Mouse (Mus musculus) G1E (cell line): ENCODE data around the gene Six4. TPM values are rescaled to one million over a fixed set of nuclear protein-coding genes. Genes with fewer than 3 reads are reported as not detected.
"Not testable (repeated sequence)": the region's sequence is repeated elsewhere in the genome, so short reads cannot be mapped to it uniquely, and the experiment has no call there.

ENCODE experiments used
- ATAC-seq: 2 replicates; pipeline ENCODE4 v1.8.0; 2016; ENCODE audit warnings: mild to moderate bottlenecking; ENCODE audit not compliant: insufficient number of reproducible peaks, poor library complexity, low FRiP score, severe bottlenecking; ENCODE audit errors: extremely low read depth
- DNase-seq: peaks from one replicate; pipeline ENCODE4 v3.0.0; 2012; ENCODE audit warnings: low spot score
- H3K27me3 ChIP-seq: 2 replicates; pipeline ENCODE4 v1.6.1; 2012; ENCODE audit warnings: mild to moderate bottlenecking, low read length, inconsistent platforms; ENCODE audit not compliant: insufficient read depth
- H3K36me3 ChIP-seq: replicated peaks from 2 replicates; pipeline ENCODE3; 2012; ENCODE audit warnings: mild to moderate bottlenecking, inconsistent platforms
- H3K4me1 ChIP-seq: 2 replicates; pipeline ENCODE4 v1.6.1; 2012; ENCODE audit warnings: low read depth, low read length, inconsistent platforms, mixed read lengths; ENCODE audit not compliant: insufficient read depth
- H3K4me3 ChIP-seq: 2 replicates; pipeline ENCODE4 v1.5.1; 2012; ENCODE audit warnings: low read depth, mild to moderate bottlenecking, inconsistent platforms, low read length, moderate library complexity, mixed read lengths
- H3K9me3 ChIP-seq: replicated peaks from 2 replicates; pipeline ENCODE4 v1.6.1; 2012; ENCODE audit warnings: inconsistent platforms
- CTCF ChIP-seq: IDR thresholded peaks from 2 replicates; pipeline ENCODE4 v1.5.1; 2012; ENCODE audit warnings: low read depth, low read length, inconsistent platforms, mixed read lengths
- GATA1 ChIP-seq: IDR thresholded peaks from 2 replicates; pipeline ENCODE4 v1.6.1; 2012; ENCODE audit warnings: borderline replicate concordance, low read length, inconsistent platforms, mixed read lengths
- GATA2 ChIP-seq: IDR thresholded peaks from 2 replicates; pipeline ENCODE4 v1.6.1; 2012; ENCODE audit warnings: low read depth, low read length, inconsistent platforms, borderline replicate concordance
- POLR2AphosphoS5 ChIP-seq: IDR thresholded peaks from 2 replicates; pipeline ENCODE4 v1.6.1; 2012; ENCODE audit warnings: low read depth, low read length, inconsistent platforms; ENCODE audit not compliant: insufficient replicate concordance
- TAL1 ChIP-seq: conservative IDR thresholded peaks from 2 replicates; pipeline ENCODE4 v1.6.1; 2012; ENCODE audit warnings: low read depth, low read length, inconsistent platforms, mixed read lengths
- polyA plus RNA-seq: library from polyadenylated mRNA; stranded (reverse); fragments of >175 nt; gene quantifications from 2 replicates; pipeline ENCODE4 v1.2.3, GENCODE M21; 2012
- total RNA-seq, 2 experiments: library from RNA; stranded (forward) in 1 of 2; stranded (reverse) in 1 of 2; fragments of 200-1000 nt in 1 of 2; fragments of >200 nt in 1 of 2; fragmentation: Nextera tagmentation in 1 of 2; gene quantifications; 2 replicates each; pipeline ENCODE4 v1.2.3; 2014 to 2017

Six4 gene
- total and polyA plus RNA-seq, 3 experiments = 0.73 to 11.3 (median 3.2) TPM

GRCm38 (mm10) chr12:73088911-73089310, 24.3 kb downstream of the Six4 start:
- ATAC-seq = peak; percentile 92
- DNase-seq = peak; percentile 50
- no peaks in the 10 kb centered on the region for H3K36me3 ChIP-seq
- H3K4me3 ChIP-seq = no peak overlapping the region; the same call in 1 of the 2 replicates
- H3K9me3 ChIP-seq = no peaks in the 10 kb centered on the region
- peaks cover 2% of the 10 kb centered on the region; the same call in 1 of the 2 replicates for H3K27me3 ChIP-seq
- H3K4me1 ChIP-seq = peaks cover 14% of the 10 kb centered on the region
- TF ChIP-seq TAL1 = no peak

GRCm38 (mm10) chr12:73088500-73088899, 24.8 kb downstream of the Six4 start:
- Histone ChIP-seq H3K9me3 (no peaks in the 10 kb centered on the region), H3K4me3 (no peak overlapping the region; the same call in 1 of the 2 replicates), H3K36me3 (no peaks in the 10 kb centered on the region), H3K27me3 (peaks cover 2% of the 10 kb centered on the region; the same call in 1 of the 2 replicates), H3K4me1 (peaks cover 14% of the 10 kb centered on the region)
- ATAC-seq (no peak), DNase-seq (no peak)
- TF ChIP-seq GATA2 (no peak), TAL1 (no peak), GATA1 (no peak), POLR2AphosphoS5 (no peak), CTCF (no peak)

DNA sequence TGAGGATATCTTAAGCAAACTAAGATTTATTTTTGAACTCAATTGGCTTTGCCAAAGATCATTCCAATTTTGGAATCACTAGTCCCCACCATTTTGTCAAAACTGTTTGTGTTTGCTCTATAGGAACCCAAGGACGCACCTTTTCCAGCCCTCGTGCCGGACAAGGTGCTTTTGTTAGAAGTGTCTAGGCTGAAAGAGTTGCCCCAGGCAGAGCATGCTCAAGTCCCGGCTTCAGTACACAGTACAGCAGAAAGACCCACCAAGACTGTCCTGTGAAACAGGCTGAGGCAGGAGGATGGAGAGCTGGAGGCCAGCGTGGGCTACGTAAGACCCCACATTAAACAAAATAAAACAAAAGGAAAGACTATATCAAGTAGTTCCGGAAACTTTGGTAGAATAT, 26.2 kb downstream of the Six4 start:
- H3K9me3 ChIP-seq = no peaks in the 10 kb centered on the region
- TF ChIP-seq TAL1 = no peak
- TF ChIP-seq CTCF = no peak
- TF ChIP-seq GATA1 = no peak
- TF ChIP-seq POLR2AphosphoS5 = no peak
- TF ChIP-seq GATA2 = no peak
- H3K27me3 ChIP-seq = peaks cover 6% of the 10 kb centered on the region; the same call in 1 of the 2 replicates
- no peaks in the 10 kb centered on the region for H3K36me3 ChIP-seq
- peaks cover 14% of the 10 kb centered on the region for H3K4me1 ChIP-seq
- no peak for ATAC-seq
- H3K4me3 ChIP-seq = no peak overlapping the region
- DNase-seq = no peak

GRCm38 (mm10) chr12:73085739-73086630, 27.3 kb downstream of the Six4 start:
- DNase-seq = no peak
- TF ChIP-seq POLR2AphosphoS5 (no peak), GATA1 (no peak), GATA2 (no peak), CTCF (no peak), TAL1 (no peak)
- no peak overlapping the region for H3K4me3 ChIP-seq
- ATAC-seq = no peak
- no peaks in the 10 kb centered on the region for H3K36me3 ChIP-seq
- H3K9me3 ChIP-seq = no peaks in the 10 kb centered on the region
- H3K4me1 ChIP-seq = peaks cover 14% of the 10 kb centered on the region
- H3K27me3 ChIP-seq = peaks cover 9% of the 10 kb centered on the region; the same call in 1 of the 2 replicates

GRCm38 (mm10) chr12:73083773-73084172, 29.5 kb downstream of the Six4 start:
- DNase-seq (no peak), ATAC-seq (no peak)
- Histone ChIP-seq H3K9me3 (no peaks in the 10 kb centered on the region), H3K4me3 (no peak overlapping the region), H3K36me3 (no peaks in the 10 kb centered on the region), H3K27me3 (peaks cover 9% of the 10 kb centered on the region; the same call in 1 of the 2 replicates), H3K4me1 (peaks cover 8% of the 10 kb centered on the region)
- TF ChIP-seq GATA2 (no peak), GATA1 (no peak), POLR2AphosphoS5 (no peak), CTCF (no peak), TAL1 (no peak)

DNA sequence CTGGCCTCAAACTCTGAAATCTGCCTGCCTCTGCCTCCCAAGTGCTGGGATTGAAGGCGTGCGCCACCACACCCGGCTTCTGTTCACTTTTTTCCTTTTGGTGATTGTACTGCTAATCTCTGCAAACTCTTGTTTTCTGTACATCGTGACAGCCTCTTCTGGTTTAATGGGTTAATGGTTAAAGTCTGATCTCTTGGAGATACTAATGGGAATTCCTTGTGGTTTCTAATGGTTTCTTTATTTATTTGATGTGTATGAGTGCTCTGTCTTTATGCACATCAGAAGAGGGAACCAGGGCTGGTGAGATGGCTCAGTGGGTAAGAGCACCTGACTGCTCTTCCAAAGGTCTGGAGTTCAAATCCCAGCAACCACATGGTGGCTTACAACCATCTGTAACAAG, 31.4 kb downstream of the Six4 start:
- not testable (repeated sequence) for H3K27me3 ChIP-seq, DNase-seq, H3K4me3 ChIP-seq, H3K9me3 ChIP-seq, H3K4me1 ChIP-seq, H3K36me3 ChIP-seq, ATAC-seq
